8 mouse cellular contexts compared by ENCODE assay signal in genomic region chr19:5071077-5071476, GRCm38 (mm10). TPM values are rescaled to one million over a fixed set of nuclear protein-coding genes. Genes with fewer than 3 reads are reported as not detected.
DNase-seq lines count a peak whose midpoint lies in the region; ATAC-seq and TF ChIP-seq lines count a peak whose summit lies in the region.

No protein-coding gene starts in this region.

- WGBS in heart, embryonic 13.5 days, result 19% methylated on average over 11 of the region's 11 CpGs
- whole genome bisulfite sequencing in embryonic facial prominence, embryonic 13.5 days, result 6% methylated on average over 11 of the region's 11 CpGs
- 9% methylated on average over 11 of the region's 11 CpGs for WGBS in intestine, embryonic 15.5 days

- H3K36me3 ChIP-seq in heart, embryonic 13.5 days, result no peaks in the 10 kb centered on the region
- no peaks in the 10 kb centered on the region for H3K36me3 ChIP-seq in embryonic facial prominence, embryonic 13.5 days
- H3K36me3 ChIP-seq in intestine, embryonic 15.5 days, result no peaks in the 10 kb centered on the region
- no peaks in the 10 kb centered on the region for H3K36me3 ChIP-seq in myocyte (ENCODE audit: control insufficient read depth, insufficient read depth)

- no peaks in the 10 kb centered on the region for H3K79me2 ChIP-seq in myocyte (ENCODE audit: control insufficient read depth, insufficient read depth)

- H3K9ac ChIP-seq in heart, embryonic 13.5 days, result peak overlapping the region; percentile 80
- H3K9ac ChIP-seq in embryonic facial prominence, embryonic 13.5 days, result peak overlapping the region; percentile 93
- H3K9ac ChIP-seq in intestine, embryonic 15.5 days, result peak overlapping the region; percentile 48

- no peak for DNase-seq in heart, postnatal 10 days
- no peak for DNase-seq in frontal cortex, postnatal 14 days (ENCODE audit: low spot score in 2 of 2)
- DNase-seq in thymus, adult 18-20 months, result no peak
- no peak for DNase-seq in frontal cortex, postnatal 25 days (ENCODE audit: low spot score in 2 of 2)

- H3K27me3 ChIP-seq in heart, embryonic 13.5 days (replicated peaks), result peaks cover 54% of the 10 kb centered on the region
- H3K27me3 ChIP-seq in embryonic facial prominence, embryonic 13.5 days, result peaks cover 13% of the 10 kb centered on the region
- peaks cover 21% of the 10 kb centered on the region for H3K27me3 ChIP-seq in intestine, embryonic 15.5 days (replicated peaks)
- no peaks in the 10 kb centered on the region for H3K27me3 ChIP-seq in myocyte (ENCODE audit: control insufficient read depth, insufficient read depth, insufficient read length)

- TF ChIP-seq POLR2A in myocyte (IDR thresholded peaks at IDR 0.05; ENCODE audit: insufficient read length, low read depth), result no peak

- intact Hi-C loops in heart, postnatal 10 days (cut with DNase I), result no loop called here

- ATAC-seq in heart, embryonic 13.5 days (ENCODE audit: extremely low read depth, insufficient number of reproducible peaks, low FRiP score, low TSS enrichment), result no peak
- ATAC-seq in embryonic facial prominence, embryonic 13.5 days (ENCODE audit: insufficient number of reproducible peaks, insufficient read depth, low FRiP score, low TSS enrichment, low read depth), result no peak
- no peak for ATAC-seq in intestine, embryonic 15.5 days

- no peak overlapping the region for H3ac ChIP-seq in myocyte (ENCODE audit: control insufficient read depth, insufficient read length)

- peak overlapping the region; percentile 59 for H3K4me3 ChIP-seq in heart, embryonic 13.5 days
- peak overlapping the region; percentile 78 for H3K4me3 ChIP-seq in embryonic facial prominence, embryonic 13.5 days
- H3K4me3 ChIP-seq in intestine, embryonic 15.5 days (replicated peaks), result peak overlapping the region; percentile 55
- peak overlapping the region; percentile 29 for H3K4me3 ChIP-seq in myocyte

- peaks cover 65% of the 10 kb centered on the region for H3K4me1 ChIP-seq in heart, embryonic 13.5 days
- H3K4me1 ChIP-seq in embryonic facial prominence, embryonic 13.5 days, result peaks cover 65% of the 10 kb centered on the region
- H3K4me1 ChIP-seq in intestine, embryonic 15.5 days (replicated peaks), result peaks cover 57% of the 10 kb centered on the region

- peak overlapping the region; percentile 76 for H3K27ac ChIP-seq in heart, embryonic 13.5 days (replicated peaks)
- H3K27ac ChIP-seq in embryonic facial prominence, embryonic 13.5 days, result peak overlapping the region; percentile 99
- peak overlapping the region; percentile 88 for H3K27ac ChIP-seq in intestine, embryonic 15.5 days

- H3K4me2 ChIP-seq in heart, embryonic 13.5 days, result peak overlapping the region; percentile 84
- peak overlapping the region; percentile 74 for H3K4me2 ChIP-seq in embryonic facial prominence, embryonic 13.5 days
- H3K4me2 ChIP-seq in intestine, embryonic 15.5 days (replicated peaks), result peak overlapping the region; percentile 90
- H3K4me2 ChIP-seq in myocyte (ENCODE audit: low read depth), result peak overlapping the region; percentile 97

- no peaks in the 10 kb centered on the region for H3K9me3 ChIP-seq in heart, embryonic 13.5 days
- no peaks in the 10 kb centered on the region for H3K9me3 ChIP-seq in embryonic facial prominence, embryonic 13.5 days
- H3K9me3 ChIP-seq in intestine, embryonic 15.5 days, result no peaks in the 10 kb centered on the region

TF ChIP-seq in myocyte, 11 proteins besides CTCF, POLR2A, EP300 and RAD21:
- TF ChIP-seq E2F4 (IDR thresholded peaks at IDR 0.05; ENCODE audit: insufficient read depth) (no peak), POLR2AphosphoS2 (IDR thresholded peaks at IDR 0.05; ENCODE audit: insufficient read length, low read depth) (no peak), TCF3 (IDR thresholded peaks at IDR 0.05; ENCODE audit: insufficient read length, low read depth) (no peak), CEBPB (IDR thresholded peaks at IDR 0.05; ENCODE audit: insufficient read depth, poor library complexity, severe bottlenecking) (no peak), MAX (IDR thresholded peaks at IDR 0.05; ENCODE audit: low read depth) (no peak), MYOD1 (IDR thresholded peaks at IDR 0.05; ENCODE audit: control insufficient read depth in 1 of 3, insufficient read length in 2 of 3, low read depth in 2 of 3) (no peak), TCF12 (IDR thresholded peaks at IDR 0.05; ENCODE audit: insufficient read depth, poor library complexity, severe bottlenecking) (no peak), REST (IDR thresholded peaks at IDR 0.05; ENCODE audit: insufficient read depth, insufficient read length) (no peak), USF1 (IDR thresholded peaks at IDR 0.05; ENCODE audit: low read depth) (no peak)

RNA-seq across cellular contexts. Expression of gene Cd248, which starts 3.2 kb away (rescaled TPM):
- 17.7 and 23.6 TPM in 2 replicates for polyA plus RNA-seq in heart, embryonic 13.5 days (2015; fragmentation: Nextera tagmentation; extraction: Ambion mirVana)
- 10 to 100 TPM; 33.8 to 39.7 TPM for total RNA-seq in heart, postnatal 10 days (2021)
- 89.1 and 90.6 TPM in 2 replicates for polyA plus RNA-seq in embryonic facial prominence, embryonic 13.5 days (2015; fragmentation: Nextera tagmentation; extraction: Ambion mirVana)
- polyA plus RNA-seq in intestine, embryonic 15.5 days (2015; fragmentation: Nextera tagmentation; extraction: Ambion mirVana), result 47.7 and 48.0 TPM in 2 replicates
- 10.4 TPM for polyA plus RNA-seq in myocyte (2012; fragmentation: generic; extraction: Trizol)

RNA-seq across cellular contexts. Expression of gene Tmem151a, which starts 14.3 kb away (rescaled TPM):
- polyA plus RNA-seq in heart, embryonic 13.5 days (2015; fragmentation: Nextera tagmentation; extraction: Ambion mirVana), result 3.5 and 4.8 TPM in 2 replicates
- total RNA-seq in heart, postnatal 10 days (2021), result 1 to 10 TPM; 3.3 to 3.5 TPM
- polyA plus RNA-seq in embryonic facial prominence, embryonic 13.5 days (2015; fragmentation: Nextera tagmentation; extraction: Ambion mirVana), result 2.6 and 4.6 TPM in 2 replicates
- 5.6 and 6.5 TPM in 2 replicates for polyA plus RNA-seq in intestine, embryonic 15.5 days (2015; fragmentation: Nextera tagmentation; extraction: Ambion mirVana)
- 10.1 TPM for polyA plus RNA-seq in myocyte (2012; fragmentation: generic; extraction: Trizol)

RNA-seq across cellular contexts. Expression of gene Yif1a, which starts 17.3 kb away (rescaled TPM):
- polyA plus RNA-seq in heart, embryonic 13.5 days (2015; fragmentation: Nextera tagmentation; extraction: Ambion mirVana), result 84.3 and 94.6 TPM in 2 replicates
- 10 to 100 TPM; 72.8 to 78.3 TPM for total RNA-seq in heart, postnatal 10 days (2021)
- polyA plus RNA-seq in embryonic facial prominence, embryonic 13.5 days (2015; fragmentation: Nextera tagmentation; extraction: Ambion mirVana), result 72.4 and 87.2 TPM in 2 replicates
- polyA plus RNA-seq in intestine, embryonic 15.5 days (2015; fragmentation: Nextera tagmentation; extraction: Ambion mirVana), result 109 and 126 TPM in 2 replicates
- polyA plus RNA-seq in myocyte (2012; fragmentation: generic; extraction: Trizol), result 115 TPM

RNA-seq across cellular contexts. Expression of gene Rin1, which starts 20.8 kb away (rescaled TPM):
- polyA plus RNA-seq in heart, embryonic 13.5 days (2015; fragmentation: Nextera tagmentation; extraction: Ambion mirVana), result 2.4 and 3.5 TPM in 2 replicates
- total RNA-seq in heart, postnatal 10 days (2021), result 1 to 10 TPM; 2.1 to 2.4 TPM
- polyA plus RNA-seq in embryonic facial prominence, embryonic 13.5 days (2015; fragmentation: Nextera tagmentation; extraction: Ambion mirVana), result 0.99 and 1.5 TPM in 2 replicates
- polyA plus RNA-seq in intestine, embryonic 15.5 days (2015; fragmentation: Nextera tagmentation; extraction: Ambion mirVana), result 2.7 and 3.9 TPM in 2 replicates
- polyA plus RNA-seq in myocyte (2012; fragmentation: generic; extraction: Trizol), result 63.9 TPM

RNA-seq across cellular contexts. Expression of gene Cnih2, which starts 27.2 kb away (rescaled TPM):
- 4.6 and 5.8 TPM in 2 replicates for polyA plus RNA-seq in heart, embryonic 13.5 days (2015; fragmentation: Nextera tagmentation; extraction: Ambion mirVana)
- total RNA-seq in heart, postnatal 10 days (2021), result under 1 TPM; 0.57 to 0.82 TPM
- 50.6 and 60.1 TPM in 2 replicates for polyA plus RNA-seq in embryonic facial prominence, embryonic 13.5 days (2015; fragmentation: Nextera tagmentation; extraction: Ambion mirVana)
- 12.7 and 13.4 TPM in 2 replicates for polyA plus RNA-seq in intestine, embryonic 15.5 days (2015; fragmentation: Nextera tagmentation; extraction: Ambion mirVana)
- polyA plus RNA-seq in myocyte (2012; fragmentation: generic; extraction: Trizol), result 1.6 TPM
